Mouse (Mus musculus): ENCODE measurements around the gene Ndufs3. TPM values are rescaled to one million over a fixed set of nuclear protein-coding genes. Genes with fewer than 3 reads are reported as not detected.

The Ndufs3 gene
- polyA plus RNA-seq, 1 experiment, result 222 TPM

- peak overlapping the region; percentile 67 for H3K4me3 ChIP-seq (ENCODE audit: insufficient read depth, low read length)
- H3K4me1 ChIP-seq (ENCODE audit: control insufficient read depth, insufficient read depth, low read length), result 0 out of 2 replicates have a peak, but pooled peaks cover 1% of the 10 kb centered on the region
- H3K27ac ChIP-seq (ENCODE audit: insufficient read depth, low read length), result peak overlapping the region; percentile 74
- TF ChIP-seq POLR2A (IDR thresholded peaks at IDR 0.05; ENCODE audit: extremely low read depth, insufficient read depth, low read length) (peak; percentile 56), CTCF (IDR thresholded peaks at IDR 0.05; ENCODE audit: extremely low read depth, insufficient read depth, low read length) (no peak)
Measured at GRCm38 (mm10) chr2:90886436-90886835, 18.2 kb downstream of the Ndufs3 start.

GRCm38 (mm10) chr2:90885218-90886041 is 19.2 kb downstream of the Ndufs3 start, which contains the start of gene C1qtnf4:
C1qtnf4 (plus strand) TSS chr2:90885860.
- Histone ChIP-seq H3K4me1 (ENCODE audit: control insufficient read depth, insufficient read depth, low read length) (no peaks in the 10 kb centered on the region; the same call in 1 of the 2 replicates), H3K4me3 (ENCODE audit: insufficient read depth, low read length) (peak within 1 kb of the TSS; percentile 67), H3K27ac (ENCODE audit: insufficient read depth, low read length) (peak within 1 kb of the TSS; percentile 74)
- TF ChIP-seq POLR2A (IDR thresholded peaks at IDR 0.05; ENCODE audit: extremely low read depth, insufficient read depth, low read length), result 0 out of 2 replicates have a peak, but pooled peaks have one; percentile 8
- TF ChIP-seq CTCF (IDR thresholded peaks at IDR 0.05; ENCODE audit: extremely low read depth, insufficient read depth, low read length), result no peak

GRCm38 (mm10) chr2:90881824-90882223 is 22.8 kb downstream of the Ndufs3 start:
- Histone ChIP-seq H3K4me3 (ENCODE audit: insufficient read depth, low read length) (no peak overlapping the region), H3K27ac (ENCODE audit: insufficient read depth, low read length) (no peak overlapping the region), H3K4me1 (ENCODE audit: control insufficient read depth, insufficient read depth, low read length) (peaks cover 9% of the 10 kb centered on the region)
- TF ChIP-seq CTCF (IDR thresholded peaks at IDR 0.05; ENCODE audit: extremely low read depth, insufficient read depth, low read length) (no peak), POLR2A (IDR thresholded peaks at IDR 0.05; ENCODE audit: extremely low read depth, insufficient read depth, low read length) (no peak)

- 0 out of 2 replicates have a peak overlapping the region, but pooled peaks have one; percentile 3 for H3K27ac ChIP-seq (ENCODE audit: insufficient read depth, low read length)
- TF ChIP-seq CTCF (IDR thresholded peaks at IDR 0.05; ENCODE audit: extremely low read depth, insufficient read depth, low read length) (no peak), POLR2A (IDR thresholded peaks at IDR 0.05; ENCODE audit: extremely low read depth, insufficient read depth, low read length) (no peak)
Measured at GRCm38 (mm10) chr2:90880144-90880785, 24.4 kb downstream of the Ndufs3 start.

GRCm38 (mm10) chr2:90879419-90879818 is 25.2 kb downstream of the Ndufs3 start:
- H3K27ac ChIP-seq (ENCODE audit: insufficient read depth, low read length), result no peak overlapping the region
- H3K4me3 ChIP-seq (ENCODE audit: insufficient read depth, low read length), result no peak overlapping the region
- no peak for TF ChIP-seq CTCF (IDR thresholded peaks at IDR 0.05; ENCODE audit: extremely low read depth, insufficient read depth, low read length)
- TF ChIP-seq POLR2A (IDR thresholded peaks at IDR 0.05; ENCODE audit: extremely low read depth, insufficient read depth, low read length), result no peak
- H3K4me1 ChIP-seq (ENCODE audit: control insufficient read depth, insufficient read depth, low read length), result peaks cover 10% of the 10 kb centered on the region

More at GRCm38 (mm10) chr2:90880144-90880785, 24.4 kb downstream of the Ndufs3 start:
- Histone ChIP-seq H3K4me1 (ENCODE audit: control insufficient read depth, insufficient read depth, low read length) (peaks cover 10% of the 10 kb centered on the region), H3K4me3 (ENCODE audit: insufficient read depth, low read length) (no peak overlapping the region)

- H3K4me3 ChIP-seq (ENCODE audit: insufficient read depth, low read length), result no peak overlapping the region
- TF ChIP-seq CTCF (IDR thresholded peaks at IDR 0.05; ENCODE audit: extremely low read depth, insufficient read depth, low read length) (no peak), POLR2A (IDR thresholded peaks at IDR 0.05; ENCODE audit: extremely low read depth, insufficient read depth, low read length) (no peak)
- H3K27ac ChIP-seq (ENCODE audit: insufficient read depth, low read length), result 0 out of 2 replicates have a peak overlapping the region, but pooled peaks have one; percentile 42
- H3K4me1 ChIP-seq (ENCODE audit: control insufficient read depth, insufficient read depth, low read length), result peaks cover 10% of the 10 kb centered on the region
Measured at GRCm38 (mm10) chr2:90877584-90878259, 26.9 kb downstream of the Ndufs3 start.

- Histone ChIP-seq H3K4me1 (ENCODE audit: control insufficient read depth, insufficient read depth, low read length) (peaks cover 14% of the 10 kb centered on the region), H3K4me3 (ENCODE audit: insufficient read depth, low read length) (no peak overlapping the region), H3K27ac (ENCODE audit: insufficient read depth, low read length) (no peak overlapping the region)
- TF ChIP-seq POLR2A (IDR thresholded peaks at IDR 0.05; ENCODE audit: extremely low read depth, insufficient read depth, low read length), result no peak
- no peak for TF ChIP-seq CTCF (IDR thresholded peaks at IDR 0.05; ENCODE audit: extremely low read depth, insufficient read depth, low read length)
Measured at GRCm38 (mm10) chr2:90875239-90875638, 29.4 kb downstream of the Ndufs3 start.

GRCm38 (mm10) chr2:90874025-90874424 is 30.6 kb downstream of the Ndufs3 start:
- no peak overlapping the region for H3K27ac ChIP-seq (ENCODE audit: insufficient read depth, low read length)
- TF ChIP-seq CTCF (IDR thresholded peaks at IDR 0.05; ENCODE audit: extremely low read depth, insufficient read depth, low read length) (no peak), POLR2A (IDR thresholded peaks at IDR 0.05; ENCODE audit: extremely low read depth, insufficient read depth, low read length) (no peak)
- H3K4me3 ChIP-seq (ENCODE audit: insufficient read depth, low read length), result no peak overlapping the region
- peaks cover 17% of the 10 kb centered on the region for H3K4me1 ChIP-seq (ENCODE audit: control insufficient read depth, insufficient read depth, low read length)
